Mouse (Mus musculus): ENCODE measurements around the gene Aldh9a1.
A peak's percentile ranks its signal among the peaks of the same experiment; 100 is the strongest.

DNA sequence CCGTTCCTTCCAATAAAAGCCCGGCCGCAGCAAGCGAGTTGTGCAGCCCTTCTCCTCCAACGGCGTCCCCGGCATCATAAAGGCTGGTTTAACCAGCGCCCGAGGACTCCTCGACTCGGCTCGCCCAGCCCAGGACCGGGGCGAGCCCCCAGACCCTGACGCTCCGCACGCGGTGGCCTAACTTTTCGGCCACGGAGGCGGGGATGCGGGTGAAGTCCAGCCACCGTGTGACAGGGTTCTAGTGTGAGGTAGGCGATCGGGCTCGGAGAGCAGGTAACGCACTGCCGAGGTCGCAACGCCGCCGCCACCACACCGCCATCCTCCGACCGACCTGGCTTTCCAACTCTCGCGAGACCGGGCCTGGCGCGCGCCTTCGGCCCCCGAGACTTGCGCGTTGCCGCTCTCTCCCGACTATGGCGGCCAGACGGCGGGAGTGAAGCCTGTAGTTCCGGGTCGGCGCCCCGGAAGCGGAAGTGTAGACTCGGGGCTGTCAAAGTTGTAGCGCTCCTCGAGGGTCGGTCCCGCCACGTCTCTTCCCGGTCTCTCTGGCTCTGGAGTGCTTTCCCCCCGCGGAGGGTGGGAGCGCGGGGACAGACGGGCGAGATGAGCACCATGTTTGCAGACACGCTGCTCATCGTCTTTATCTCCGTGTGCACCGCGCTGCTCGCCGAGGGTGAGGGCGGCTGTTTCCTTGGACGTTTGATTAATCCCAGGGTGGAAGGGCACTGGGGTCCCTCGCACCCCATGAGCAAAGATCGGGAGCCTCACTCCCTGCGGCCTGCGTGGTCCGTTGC is 41.3 kb upstream of the Aldh9a1 start, which contains the start of gene Tmco1:
- TF ChIP-seq CTCF (IDR thresholded peaks at IDR 0.05; ENCODE audit: extremely low read depth, insufficient read depth, low read length) (no peak), POLR2A (IDR thresholded peaks at IDR 0.05; ENCODE audit: extremely low read depth, insufficient read depth, low read length) (peak; percentile 85)
